8 mouse cellular contexts compared by ENCODE assay signal in the genomic region with DNA sequence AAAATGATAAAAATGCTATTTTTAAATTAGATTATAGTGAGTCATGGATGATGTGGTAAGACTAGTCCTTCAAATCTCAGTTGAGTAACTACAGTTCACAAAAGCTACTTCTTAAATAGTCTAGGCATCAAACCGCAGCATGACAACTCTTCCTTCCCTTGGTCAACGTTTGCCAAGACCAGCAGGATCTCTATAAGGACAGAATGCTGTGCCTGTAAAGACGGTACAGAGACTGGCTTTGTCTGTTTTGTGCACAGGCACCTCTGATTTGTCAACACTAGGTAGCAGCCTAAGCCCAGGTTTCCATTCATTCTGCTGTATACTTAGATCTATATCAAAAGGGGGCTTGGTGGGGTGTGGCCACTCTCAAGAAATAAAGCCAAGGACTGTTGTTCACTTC. TPM values are rescaled to one million over a fixed set of nuclear protein-coding genes. Genes with fewer than 3 reads are reported as not detected.
DNase-seq lines count a peak whose midpoint lies in the region; ATAC-seq lines count a peak whose summit lies in the region.

No protein-coding gene starts in this region.

- H3K9me3 ChIP-seq in hindbrain, embryonic 12.5 days (replicated peaks), result no peaks in the 10 kb centered on the region

- H3K36me3 ChIP-seq in hindbrain, embryonic 12.5 days, result no peaks in the 10 kb centered on the region

- no peak overlapping the region for H3K27ac ChIP-seq in hindbrain, embryonic 12.5 days

- no peak overlapping the region for H3K9ac ChIP-seq in hindbrain, embryonic 12.5 days

- peak; percentile 86 for ATAC-seq in hindbrain, embryonic 12.5 days (ENCODE audit: low FRiP score)
- ATAC-seq in monocyte, adult 5-6 weeks (replicated peaks; ENCODE audit: insufficient number of reproducible peaks, low FRiP score, low TSS enrichment, poor library complexity, severe bottlenecking), result peak; percentile 40; the same call in 1 of the 2 replicates

- no peak overlapping the region for H3K4me2 ChIP-seq in hindbrain, embryonic 12.5 days (replicated peaks)

- 36% methylated on average over 3 of the region's 3 CpGs for WGBS in hindbrain, embryonic 12.5 days

- H3K27me3 ChIP-seq in hindbrain, embryonic 12.5 days, result no peaks in the 10 kb centered on the region

- H3K4me3 ChIP-seq in hindbrain, embryonic 12.5 days, result no peak overlapping the region

- H3K4me1 ChIP-seq in hindbrain, embryonic 12.5 days, result no peaks in the 10 kb centered on the region

- DNase-seq in heart, adult 11 months, result peak; percentile 87
- DNase-seq in heart, adult 9 months (ENCODE audit: low spot score in 2 of 2), result no peak
- DNase-seq in 3T3-L1 (ENCODE audit: low read depth, low spot score) (peak; percentile 90), adipocyte (ENCODE audit: low spot score) (peak; percentile 53)
- no peak for DNase-seq in right cerebral cortex, postnatal 14 days
- DNase-seq in urinary bladder, adult 18-20 months (ENCODE audit: low spot score in 2 of 2), result no peak

RNA-seq across cellular contexts. Expression of a gene that starts 27.8 kb away (rescaled TPM):
- 86.5 and 92.6 TPM in 2 replicates for polyA plus RNA-seq in hindbrain, embryonic 12.5 days (2016; fragmentation: Nextera tagmentation; extraction: Ambion mirVana)
- total RNA-seq in monocyte, adult 5-6 weeks (2017), result 96.6 to 120 TPM (median 106 TPM) in 3 replicates

Comparison
In these comparisons a context has a peak if more than half of its experiments do, and no peak if none do; other contexts are left out.
1. DNase-seq: peak in heart, adult 11 months (single experiment), 3T3-L1 (single experiment) and adipocyte (single experiment); none in heart, adult 9 months (0 of 2), right cerebral cortex, postnatal 14 days (single experiment) and urinary bladder, adult 18-20 months (0 of 2).